Mouse (Mus musculus) fibroblast of lung, adult 2 months (primary cell): Measurements from ENCODE around the gene Rnf149.
"Not testable (repeated sequence)": the region's sequence is repeated elsewhere in the genome, so short reads cannot be mapped to it uniquely, and the experiment has no call there.

ENCODE experiments used
- DNase-seq: peaks from one replicate; pipeline ENCODE4 v3.0.0-alpha.2; 2011; ENCODE audit warnings: low read depth

Gene Rnf149

DNA sequence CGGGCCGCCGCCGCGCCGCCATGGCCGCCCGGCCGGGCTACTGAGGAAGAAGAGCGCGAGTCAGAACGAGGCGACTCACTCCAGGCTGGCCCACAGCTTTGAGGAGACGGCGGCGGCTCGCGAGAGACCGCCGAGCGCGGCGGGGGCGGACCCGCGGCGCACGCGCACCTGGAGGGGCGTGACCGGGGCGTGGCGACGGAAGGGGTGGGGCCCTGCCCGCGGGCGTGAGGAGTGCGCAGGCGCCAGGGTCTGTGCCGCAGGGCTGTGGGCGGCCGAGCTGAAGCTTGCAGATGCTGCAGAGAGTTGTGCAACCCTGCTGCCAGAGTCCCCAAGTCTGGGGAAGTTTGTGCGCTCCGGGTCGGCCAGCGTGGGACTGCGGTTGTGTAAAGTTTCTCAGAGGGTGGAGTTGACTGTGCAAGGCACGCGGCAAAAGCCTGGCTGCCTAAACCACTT is at the start of gene Rnf149:
Gene Rnf149, minus strand, starts transcription at position 153 of the 453 bp plus-strand sequence.
- DNase-seq = peak; percentile 95

DNA sequence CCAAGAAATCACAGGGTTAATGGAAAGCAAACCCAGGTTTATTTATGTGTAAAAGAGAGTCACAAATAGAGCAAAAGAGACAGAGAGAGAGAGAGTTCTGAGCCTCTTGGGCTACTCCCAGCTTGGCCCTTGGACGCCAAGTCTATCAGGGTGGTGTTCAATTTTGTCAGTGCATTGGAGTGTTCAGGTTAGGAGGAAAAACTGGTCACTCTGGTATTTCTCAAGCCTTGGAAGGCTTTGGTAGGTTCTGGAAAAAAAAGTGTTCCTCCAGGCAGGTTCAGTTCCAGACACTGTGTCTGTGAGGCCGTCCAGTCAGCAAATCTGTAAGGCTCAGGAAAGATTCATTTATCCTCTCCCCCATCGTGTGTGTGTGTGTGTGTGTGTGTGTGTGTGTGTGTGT is 48.3 kb upstream of the Rnf149 start:
- no peak for DNase-seq

DNA sequence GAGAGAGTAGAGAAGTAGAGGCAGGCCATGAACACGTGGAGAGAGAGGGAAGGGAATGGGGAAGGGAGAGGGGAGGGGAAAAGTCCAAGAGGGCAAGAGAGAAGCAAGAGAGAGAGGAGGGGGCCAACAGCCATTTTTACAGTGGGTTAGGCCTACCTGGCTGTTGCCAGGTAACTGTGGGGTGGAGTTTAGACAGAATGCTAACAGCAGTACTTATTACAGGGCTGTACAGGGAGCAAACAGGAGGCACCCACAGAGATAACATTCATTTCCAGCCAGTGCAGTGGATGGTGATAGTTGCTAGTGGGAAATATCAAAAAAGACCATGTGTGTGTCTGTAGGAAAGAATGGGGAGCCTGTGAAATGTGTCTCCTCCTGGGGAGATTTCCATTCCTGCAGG is 46.5 kb upstream of the Rnf149 start:
- DNase-seq = no peak

DNA sequence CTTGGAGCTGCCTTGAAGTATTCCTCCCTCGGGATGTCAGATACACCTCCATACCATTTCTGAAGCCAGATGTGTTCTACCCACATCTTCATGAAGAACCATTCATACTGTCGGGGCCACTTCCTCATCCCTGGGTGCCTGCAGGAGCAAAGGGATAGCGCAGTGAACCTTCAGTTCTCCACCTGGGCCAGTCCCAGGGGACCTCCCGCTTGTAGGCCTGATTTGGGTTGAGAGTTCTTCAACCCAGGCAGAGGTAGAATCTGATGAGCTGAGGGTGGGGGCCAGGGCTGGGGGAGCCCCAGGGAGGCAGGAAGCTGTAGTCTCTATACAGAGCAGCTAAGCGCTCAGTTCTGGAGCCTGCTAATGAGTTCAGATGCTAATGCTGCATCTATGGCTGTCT is 45.9 kb upstream of the Rnf149 start:
- DNase-seq = no peak

DNA sequence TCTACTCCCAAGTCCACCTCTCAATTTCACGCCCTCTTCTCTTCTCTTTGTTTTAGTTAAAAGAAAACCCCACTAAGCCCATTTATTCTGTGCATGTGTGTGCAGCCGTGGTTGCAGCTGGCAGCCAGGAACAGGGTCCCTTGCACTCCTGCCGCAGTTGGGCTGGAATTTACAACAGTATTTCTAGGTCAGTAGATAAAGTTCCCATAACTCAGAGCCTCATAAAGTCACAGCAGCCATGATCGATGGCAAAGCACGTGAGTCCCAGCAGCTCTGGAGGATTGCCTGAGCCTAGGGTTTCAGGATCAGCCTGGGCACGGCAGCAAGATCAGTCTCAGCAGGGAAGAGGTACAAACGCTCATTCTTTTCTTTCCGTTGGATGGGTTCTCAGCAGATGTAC is 41.3 kb upstream of the Rnf149 start:
- DNase-seq = no peak

DNA sequence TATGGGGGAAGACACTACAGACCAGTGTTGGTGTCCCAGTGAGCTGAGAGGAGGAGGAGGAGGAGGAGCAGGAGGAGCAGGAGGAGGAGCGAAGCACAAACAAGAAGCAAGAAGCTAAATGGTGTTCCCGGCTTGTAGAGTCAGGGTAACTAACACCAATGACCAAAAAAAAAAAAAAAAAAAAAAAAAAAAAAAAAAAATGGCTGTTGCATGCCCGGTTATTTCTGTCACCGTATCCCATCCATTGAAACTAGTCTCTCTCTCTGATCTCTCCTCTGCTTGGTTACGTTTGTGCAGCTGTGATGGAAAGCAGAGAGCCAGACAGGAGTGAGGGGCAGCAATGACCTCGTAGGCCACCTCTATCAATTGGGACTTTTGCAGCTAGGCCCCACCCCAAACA is 38.3 kb upstream of the Rnf149 start:
- DNase-seq = no peak

DNA sequence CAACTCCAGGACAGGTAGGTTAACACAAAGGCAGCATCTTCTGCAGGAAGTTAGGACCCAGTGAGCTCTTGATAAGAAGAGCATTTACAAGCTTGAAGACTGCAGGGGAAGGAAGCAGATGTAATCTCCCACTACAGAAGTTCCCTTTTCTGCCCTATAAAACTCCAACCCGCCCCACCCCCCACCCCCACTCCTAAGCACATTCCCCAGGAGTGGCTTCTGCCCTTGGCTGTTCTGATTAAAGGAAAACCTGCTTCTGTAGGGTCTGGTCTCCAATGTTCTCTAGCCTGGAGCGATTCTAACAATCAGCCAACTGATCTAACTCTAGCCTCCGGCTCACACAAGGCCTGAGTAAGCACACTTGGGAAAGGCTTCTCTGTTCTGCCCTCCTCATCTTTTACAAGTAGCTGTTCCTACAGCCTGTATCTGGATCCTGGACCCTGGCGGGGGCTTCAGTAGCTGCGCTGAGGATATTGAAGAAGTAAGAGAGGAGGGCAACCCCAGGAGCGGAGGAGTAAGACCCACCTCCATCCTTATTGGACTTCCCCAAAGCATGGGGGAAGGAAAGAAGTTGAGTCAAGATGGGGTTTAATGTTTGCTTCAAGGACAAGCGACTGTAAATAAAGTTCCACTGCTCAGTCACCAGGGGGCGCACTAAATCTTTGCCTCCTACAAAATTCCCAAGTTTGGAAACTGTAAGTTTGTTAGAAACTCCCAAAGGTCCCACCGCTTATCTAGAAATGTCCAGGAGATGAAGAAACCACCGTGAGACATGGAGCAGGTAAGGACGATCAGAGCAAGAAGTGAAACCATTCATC is 37.5 kb upstream of the Rnf149 start:
- peak; percentile 39 for DNase-seq

DNA sequence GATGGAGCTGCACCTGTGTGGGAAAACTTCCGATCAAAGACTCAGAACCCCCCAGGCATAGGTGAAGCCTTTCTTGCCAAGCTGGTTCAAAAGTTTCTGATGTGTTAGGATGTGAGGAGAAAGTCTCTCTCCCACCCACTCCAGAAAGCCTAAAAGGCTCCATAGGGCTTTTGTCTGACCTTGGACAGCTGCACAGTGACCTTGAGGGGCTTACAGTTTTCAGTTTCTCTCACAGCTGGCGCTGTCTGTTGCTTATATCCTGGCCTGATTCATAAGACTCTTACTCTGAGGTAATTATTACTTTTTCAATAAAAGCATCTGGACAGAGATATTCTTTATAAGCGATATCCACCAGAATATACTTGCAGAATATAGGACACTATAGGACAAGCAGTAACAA is 35.9 kb upstream of the Rnf149 start:
- no peak for DNase-seq

DNA sequence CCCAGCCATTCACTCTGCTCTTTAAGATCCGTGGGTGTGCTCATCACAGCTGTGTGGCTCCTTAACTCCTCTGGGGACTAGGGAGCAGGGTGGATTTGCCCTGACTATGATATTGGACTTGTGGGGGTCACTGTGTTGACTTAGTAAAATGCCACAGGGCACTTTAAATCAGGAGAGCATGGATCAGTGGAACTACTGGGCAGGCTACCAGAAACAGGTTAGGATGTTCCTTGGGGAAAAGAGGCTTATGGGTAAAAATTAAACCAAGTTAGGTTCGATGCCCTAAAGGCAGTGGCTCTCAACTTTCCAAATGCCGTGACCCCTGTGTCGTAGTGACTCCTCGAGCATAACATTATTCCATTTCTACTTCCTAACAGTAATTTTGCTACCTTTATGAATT is 35.3 kb upstream of the Rnf149 start:
- no peak for DNase-seq

DNA sequence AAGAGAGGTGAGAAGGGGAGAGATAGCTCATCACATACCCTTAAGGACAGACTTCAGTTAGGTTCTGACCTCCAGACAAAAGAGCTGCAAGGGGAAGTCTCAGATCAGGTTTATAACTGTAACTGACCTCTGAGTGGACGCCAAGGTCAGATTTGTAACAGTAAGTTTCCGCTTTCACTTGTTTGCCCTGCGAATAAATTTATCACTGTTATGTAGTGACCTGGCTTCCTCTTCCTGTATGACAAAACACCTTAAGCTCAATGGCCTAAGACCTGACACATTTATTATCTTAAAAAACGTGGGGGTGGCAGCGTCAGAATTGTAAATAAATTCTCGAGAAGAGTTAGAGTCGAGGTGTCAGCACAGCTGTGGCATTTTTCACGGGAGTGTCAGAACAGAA is 31.3 kb upstream of the Rnf149 start:
- DNase-seq = no peak

DNA sequence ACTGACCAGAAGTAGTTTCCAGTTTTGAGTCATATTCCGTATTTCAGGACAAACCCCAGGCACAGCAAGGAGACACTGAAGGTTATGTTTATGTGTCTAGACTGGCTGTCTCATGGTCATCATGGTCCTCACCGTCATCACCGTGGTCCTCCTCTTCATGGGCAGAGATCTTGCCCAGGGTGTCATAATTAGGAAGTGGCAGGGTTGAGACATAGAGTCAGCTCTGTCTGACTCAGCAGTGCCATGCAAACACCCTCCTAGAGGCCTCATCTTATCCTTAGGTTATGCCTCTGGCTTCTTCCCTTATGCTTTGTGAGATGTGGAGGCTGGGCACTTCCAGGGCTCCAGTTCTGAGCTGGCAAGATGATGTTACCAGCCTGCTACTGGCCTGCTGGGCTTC is 25.3 kb upstream of the Rnf149 start:
- DNase-seq = no peak

DNA sequence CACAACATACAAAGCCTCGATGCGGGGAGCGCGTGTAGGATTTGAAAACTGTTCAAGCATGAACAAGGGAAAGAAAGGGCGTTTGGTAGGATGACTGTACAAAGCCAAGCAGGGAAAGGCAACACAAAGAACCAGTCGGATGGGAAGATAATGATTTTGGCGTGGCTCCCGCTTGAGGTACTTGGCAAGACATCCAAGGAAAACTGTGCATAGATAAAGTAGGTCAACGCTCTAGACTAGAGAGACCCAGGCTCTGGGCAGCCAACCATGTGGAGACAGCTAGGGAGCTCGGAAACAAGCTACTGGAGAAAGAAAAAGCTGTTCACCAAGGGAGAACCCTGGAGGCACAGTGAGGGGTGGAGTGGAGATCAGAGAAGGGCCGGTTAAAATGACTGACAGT is 21.5 kb upstream of the Rnf149 start:
- no peak for DNase-seq

DNA sequence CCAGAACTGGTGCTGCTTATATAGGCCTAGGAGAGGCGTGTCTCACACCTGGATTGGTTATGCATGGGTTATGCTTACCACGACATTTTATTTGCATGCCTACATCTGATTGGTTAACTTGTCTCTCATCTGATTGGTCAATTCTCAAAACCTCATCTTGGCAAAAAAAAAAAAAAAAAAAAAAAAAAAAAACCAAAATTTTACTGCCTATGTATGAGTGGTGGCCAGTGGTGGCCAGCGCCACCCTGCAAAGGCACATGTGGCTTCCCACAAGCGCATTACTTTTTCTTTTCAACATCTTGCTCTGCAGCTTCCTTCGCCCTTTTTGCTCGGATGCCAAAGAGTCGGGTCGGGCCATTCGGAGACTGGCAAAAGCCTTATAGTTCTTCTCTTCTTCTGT is 19.9 kb upstream of the Rnf149 start:
- DNase-seq = not testable (repeated sequence)

DNA sequence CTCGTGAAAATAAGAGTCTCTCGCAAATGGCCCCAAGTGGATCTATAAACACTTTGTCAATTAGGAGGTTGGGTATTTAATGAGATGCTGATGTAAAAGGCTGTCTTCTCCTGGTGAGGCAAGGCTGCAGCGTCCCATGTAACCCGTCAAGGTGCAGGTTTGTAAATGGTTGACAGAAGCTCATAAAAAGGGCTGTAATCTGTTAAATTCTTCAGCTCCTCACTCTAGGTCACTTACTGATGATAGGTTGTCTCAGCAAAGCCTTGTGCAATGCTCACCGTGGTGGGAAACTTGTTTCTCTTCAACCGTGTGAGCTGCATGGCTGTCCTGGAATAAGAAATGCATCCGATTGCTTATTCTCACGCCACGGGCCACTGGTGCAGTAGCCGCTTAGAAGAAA is 16.6 kb upstream of the Rnf149 start:
- no peak for DNase-seq

DNA sequence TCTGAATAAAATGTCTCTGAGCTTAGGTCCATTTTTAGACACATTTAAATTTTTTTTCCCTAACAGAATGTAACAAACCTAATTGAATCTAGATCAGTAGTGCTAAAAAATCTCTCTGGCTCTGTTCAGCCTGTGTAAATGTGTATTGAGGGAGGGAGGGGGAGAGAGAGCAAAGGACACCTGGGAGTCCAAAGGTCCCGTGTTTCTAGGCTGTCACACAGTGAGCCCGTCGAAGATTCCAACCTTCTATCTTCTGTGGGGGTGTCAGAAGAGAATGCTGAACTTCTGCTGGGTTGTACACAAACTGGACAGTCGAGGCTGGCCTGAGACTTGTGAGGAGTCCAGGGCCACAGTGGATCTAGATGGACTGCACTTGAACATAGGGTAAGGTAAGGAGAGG is 14.9 kb upstream of the Rnf149 start:
- DNase-seq = no peak

DNA sequence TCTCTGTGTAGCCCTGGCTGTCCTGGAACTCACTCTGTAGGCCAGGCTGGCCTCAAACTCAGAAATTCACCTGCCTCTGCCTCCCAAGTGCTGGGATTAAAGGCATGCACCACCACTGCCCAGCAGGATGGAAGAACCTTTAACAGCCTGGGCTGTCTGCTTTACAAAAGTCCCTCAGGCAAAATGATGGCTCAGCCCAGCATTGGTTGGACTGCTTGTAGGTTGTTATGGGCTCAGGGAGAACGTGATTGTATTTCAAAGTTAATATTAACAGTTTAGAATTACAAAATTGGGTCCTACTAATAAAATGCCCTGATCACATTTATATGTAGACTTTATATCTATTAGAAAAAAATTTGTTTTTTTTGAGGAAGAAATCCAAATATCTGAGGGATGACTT is 14.4 kb upstream of the Rnf149 start:
- DNase-seq = not testable (repeated sequence)

DNA sequence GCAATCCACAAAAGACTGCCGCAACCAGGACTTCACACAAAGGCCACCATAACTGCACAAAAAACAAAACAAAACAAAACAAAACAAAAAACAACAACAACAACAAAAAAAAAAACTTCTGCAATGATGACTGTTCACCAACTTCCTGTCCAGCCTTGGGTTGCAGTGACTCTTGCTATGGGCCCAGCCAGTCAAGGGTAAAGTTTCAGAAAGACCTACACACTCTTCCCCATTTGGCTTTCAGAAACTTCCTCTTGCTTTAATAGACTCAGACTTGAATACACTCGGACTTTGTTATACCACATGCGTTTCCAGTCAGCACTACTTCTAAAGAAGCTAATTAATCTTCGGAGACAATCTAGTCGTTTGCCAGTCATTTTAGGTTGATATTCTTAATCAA is 13.0 kb upstream of the Rnf149 start:
- no peak for DNase-seq

DNA sequence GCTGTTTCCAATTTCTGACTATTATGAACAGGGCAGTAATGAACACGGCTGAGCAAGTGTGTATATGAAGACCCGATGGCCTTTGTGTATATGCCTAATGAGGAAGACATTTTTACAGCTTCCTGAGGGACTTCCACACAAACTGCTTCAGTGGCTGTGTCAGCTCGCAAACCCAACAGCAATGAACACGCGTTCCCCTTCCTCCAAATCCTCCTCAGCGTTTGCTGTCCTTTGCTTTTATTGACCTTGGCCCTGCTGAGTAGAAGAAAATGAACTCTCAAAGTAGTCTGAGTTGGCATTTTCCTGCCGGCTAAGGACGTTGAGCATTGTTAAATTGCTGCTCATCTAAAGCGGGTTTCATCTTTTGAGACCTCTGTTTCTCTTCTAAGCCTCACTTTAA is 8.2 kb upstream of the Rnf149 start:
- no peak for DNase-seq

DNA sequence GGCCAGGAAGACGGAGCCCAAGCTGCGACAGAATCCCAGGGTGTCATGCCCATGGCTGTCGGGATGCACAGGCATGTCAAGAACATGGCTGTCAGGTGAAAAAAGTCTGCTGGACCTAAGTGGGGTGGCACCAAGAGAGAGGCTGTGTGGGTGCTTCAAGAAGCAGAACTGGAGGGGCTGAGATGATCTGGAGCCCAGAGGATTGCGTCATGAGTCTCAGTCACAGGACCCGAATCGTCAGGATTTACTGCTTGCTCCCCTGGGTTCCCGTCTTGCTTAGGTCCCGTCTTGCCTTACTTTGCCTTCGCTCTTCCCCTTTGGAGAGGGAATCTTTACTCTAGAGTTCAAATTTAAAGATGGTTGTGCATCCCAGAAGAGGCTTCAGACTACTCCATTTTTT is 6.0 kb upstream of the Rnf149 start:
- DNase-seq = no peak

DNA sequence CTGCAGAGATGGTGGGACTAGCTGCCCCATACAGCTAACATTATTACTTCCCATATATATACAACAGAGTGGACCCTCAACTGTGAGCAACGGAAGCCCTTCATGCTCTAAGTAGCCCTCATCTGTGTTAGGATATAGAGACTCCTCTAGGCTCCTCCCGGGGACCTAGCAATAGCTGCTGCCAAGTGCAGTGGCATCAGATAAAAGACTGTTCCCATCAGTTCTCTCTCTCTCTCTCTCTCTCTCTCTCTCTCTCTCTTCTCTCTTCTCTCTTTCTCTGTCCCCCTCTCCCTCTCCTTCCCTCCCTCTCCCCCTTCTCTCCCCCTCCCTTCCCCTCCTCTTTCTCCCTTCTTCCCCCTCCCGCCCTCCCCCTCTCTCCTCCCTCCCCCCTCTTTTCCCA is 4.0 kb upstream of the Rnf149 start:
- no peak for DNase-seq

DNA sequence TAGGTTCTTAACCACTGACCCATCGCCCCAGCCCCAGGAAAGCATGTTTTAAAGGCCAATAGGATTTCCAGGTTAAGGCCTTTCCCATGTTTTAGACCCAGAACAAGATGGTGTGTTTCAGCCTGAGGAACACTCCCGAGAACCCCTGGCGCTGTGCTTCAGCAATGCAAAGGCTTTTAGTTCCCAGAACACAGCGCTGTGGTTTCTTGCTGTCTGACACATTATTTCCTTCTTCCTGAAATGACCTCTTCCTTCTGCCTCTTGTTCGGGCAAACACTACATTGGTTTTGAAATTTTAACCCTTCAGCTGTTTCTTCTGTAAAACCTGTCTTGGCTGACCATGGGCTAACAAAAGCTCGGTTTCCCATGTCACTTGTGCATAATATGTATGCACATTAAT is 1.9 kb upstream of the Rnf149 start:
- DNase-seq = no peak

DNA sequence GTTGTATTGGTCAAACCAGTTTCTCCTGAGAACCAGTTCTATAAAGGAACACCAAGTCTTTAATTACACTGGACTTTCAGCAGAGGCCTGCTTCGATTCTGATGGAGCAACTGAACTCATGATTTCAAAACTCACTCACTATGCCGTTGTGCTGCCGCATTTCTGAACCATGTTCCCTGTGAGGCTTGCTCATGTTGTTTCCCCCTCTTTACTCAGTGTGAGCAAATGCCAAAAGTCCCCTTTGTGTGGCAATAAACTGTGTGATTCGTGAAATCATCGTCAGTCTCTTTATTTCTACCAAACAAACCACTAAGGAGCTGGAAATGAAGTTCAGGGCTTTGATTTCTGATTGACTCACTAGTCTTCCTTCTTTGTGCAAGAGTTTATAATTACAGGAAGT is 1.2 kb upstream of the Rnf149 start:
- peak; percentile 70 for DNase-seq

DNA sequence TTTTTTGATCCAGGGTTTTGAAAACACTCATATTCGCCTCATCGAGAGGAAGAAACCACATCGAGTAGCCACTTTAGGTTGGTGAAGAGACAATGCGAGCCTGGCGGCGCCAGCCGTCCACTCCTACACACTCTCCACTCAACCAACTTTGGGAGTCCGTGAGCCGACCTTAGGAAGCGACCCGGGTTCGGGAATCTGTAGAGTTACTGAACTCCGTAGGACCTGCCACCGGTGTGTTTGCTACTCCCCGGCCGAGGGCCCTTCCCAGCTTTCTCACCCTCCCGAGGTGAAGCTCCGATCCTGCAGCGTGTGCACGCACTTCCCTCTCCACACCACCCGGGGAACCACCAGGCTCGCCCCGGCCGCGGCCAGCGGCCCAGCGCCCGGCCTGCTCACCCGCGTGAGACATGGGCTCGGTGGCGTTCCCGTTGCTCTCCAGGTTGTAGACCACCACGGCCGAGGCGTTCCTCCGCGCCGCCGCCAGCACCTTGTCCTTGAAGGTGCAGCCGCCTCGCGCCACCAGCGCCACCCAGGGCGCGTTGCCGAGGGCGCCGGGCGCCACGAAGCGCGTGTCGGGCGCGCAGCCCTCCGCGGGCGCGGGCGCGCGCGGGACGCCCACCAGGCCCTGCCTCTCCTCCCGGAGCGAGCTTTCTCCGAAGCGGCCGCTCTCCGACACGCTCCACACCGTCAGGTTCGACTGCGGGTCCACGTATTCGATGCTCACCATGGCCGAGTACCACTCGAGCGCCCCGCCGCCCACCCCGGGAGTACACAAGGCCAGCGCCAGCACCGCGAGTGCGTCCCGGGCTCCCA is 568 bp downstream of the Rnf149 start:
- no peak for DNase-seq
